Mouse (Mus musculus): Measurements from ENCODE around the gene Tesk1.

Tesk1 gene

GRCm38 (mm10) chr4:43496587-43496986, 54.8 kb downstream of the Tesk1 start:
- DNase-seq: no peak

GRCm38 (mm10) chr4:43497405-43497804, 55.7 kb downstream of the Tesk1 start:
- no peak for DNase-seq

Data from lung, postnatal 14 days (tissue).